Mouse (Mus musculus) kidney, postnatal 4 days (tissue): ENCODE measurements at regions not wholly inside any gene's neighbourhood (a gene's known extent, or its start where the extent isn't known, plus 50 kb on each side); places are given as distances from the start of the nearest gene placed in this dataset.

Experiments used
- DNase-seq, 2 experiments: peaks; one replicate each; pipeline ENCODE4 v3.0.0; 2021; ENCODE audit warnings: mixed read lengths in 2 of 2

DNA sequence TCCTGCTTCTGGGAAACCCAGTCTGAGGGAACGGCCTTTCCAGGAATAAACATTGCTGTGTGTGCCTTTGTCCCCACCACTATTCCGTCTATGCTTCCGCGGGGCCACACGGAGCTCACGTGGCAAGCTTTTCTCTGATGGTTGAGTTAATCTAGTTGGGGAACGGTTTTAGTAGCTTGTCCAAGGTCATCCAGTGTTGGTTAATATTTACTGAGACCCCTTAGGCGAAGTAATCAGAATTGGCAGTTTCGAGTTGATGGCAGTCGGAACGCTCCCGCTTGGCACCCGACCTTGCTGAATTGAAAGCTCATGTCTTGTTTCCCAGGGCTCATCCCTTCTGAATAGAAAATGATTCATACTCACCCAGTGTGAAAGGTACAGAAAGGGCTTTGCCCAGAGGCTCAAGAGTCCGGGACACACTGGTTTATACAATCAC is 71.6 kb upstream of the Usp24 start:
- DNase-seq, result peak; percentile 42 to 63

- DNase-seq, result no peak
These were observed 71.0 kb upstream of the Usp24 start for GRCm38 (mm10) chr4:106244826-106245510.

DNA sequence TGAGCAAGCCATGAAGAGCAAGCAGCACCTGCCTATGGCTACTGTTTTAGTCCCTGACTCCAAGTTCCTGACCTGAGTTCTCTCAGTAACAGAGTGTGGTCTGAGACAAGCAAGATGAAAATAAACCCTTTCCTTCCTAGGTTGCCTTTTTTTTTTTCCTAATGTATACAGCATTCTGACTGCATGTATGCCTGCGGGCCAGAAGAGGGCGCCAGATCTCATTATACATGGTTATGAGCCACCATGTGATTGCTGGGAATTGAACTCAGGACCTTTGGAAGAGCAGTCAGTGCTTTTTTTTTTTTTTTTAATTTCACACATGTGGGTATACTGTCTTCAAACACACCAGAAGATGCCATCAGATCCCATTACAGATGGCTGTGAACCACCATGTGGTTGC is 69.3 kb upstream of the Usp24 start:
- peak in 1 of 2 experiments; percentile 0 for DNase-seq

DNA sequence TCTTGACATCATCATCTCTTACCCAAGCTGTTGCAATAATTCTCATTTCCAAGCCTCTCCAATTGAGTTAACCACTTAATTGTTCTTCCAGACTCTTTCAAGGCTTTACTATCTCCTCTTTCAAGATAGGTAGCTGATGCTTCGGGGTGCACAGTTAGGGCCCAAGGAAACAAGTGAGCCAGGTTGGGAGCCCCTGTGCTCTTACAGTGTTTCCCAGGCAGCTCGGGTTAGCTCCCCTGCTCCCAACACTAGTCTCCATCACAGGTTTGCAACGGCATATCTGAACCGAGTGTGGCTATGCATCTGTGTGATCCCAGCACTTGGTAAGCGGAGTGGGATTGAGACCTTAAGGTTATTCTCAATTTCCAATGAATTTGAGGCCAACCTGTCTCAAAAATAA is 68.6 kb upstream of the Usp24 start:
- peak in 1 of 2 experiments; percentile 0 for DNase-seq

- peak in 1 of 2 experiments; percentile 1 for DNase-seq
These were observed 67.7 kb upstream of the Usp24 start for GRCm38 (mm10) chr4:106248272-106248671.

DNA sequence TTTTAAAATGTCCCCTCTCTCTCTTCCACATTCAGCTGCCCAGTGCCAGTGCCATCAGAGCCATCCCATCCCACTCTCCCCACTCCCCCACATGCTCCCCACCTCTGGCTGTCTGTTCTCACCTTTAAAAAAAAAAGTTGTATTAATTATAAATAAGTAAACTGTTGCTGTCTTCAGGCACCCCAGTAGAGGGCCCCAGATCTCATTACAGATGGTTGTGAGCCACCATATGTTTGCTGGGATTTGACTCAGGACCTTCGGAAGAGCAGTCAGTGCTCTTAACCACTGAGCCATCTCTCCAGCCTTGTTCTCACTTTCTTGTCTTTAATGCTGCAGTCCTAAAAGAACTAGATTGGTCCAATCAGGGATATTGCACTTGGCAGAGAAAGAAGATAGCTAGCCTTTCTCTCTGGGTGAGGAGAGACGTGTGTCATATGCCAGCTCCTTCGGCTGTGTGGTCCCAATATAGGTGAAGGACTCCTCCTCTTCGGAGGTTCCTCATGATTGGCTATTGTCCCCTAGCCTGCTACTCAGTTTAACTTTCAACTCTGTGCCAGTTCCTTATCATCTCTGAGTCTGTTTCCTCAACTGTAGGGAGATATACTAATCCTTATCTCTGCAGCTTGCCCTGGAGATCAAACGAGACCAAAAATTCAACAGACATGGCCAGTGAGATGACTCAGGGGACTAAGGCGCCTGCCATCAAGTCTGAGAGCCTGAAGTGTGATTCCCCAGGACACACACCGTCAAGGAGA is 66.8 kb upstream of the Usp24 start:
- DNase-seq, result peak in 1 of 2 experiments; percentile 10

GRCm38 (mm10) chr4:106250048-106250447 is 66.0 kb upstream of the Usp24 start:
- DNase-seq, result no peak

- DNase-seq, result peak in 1 of 2 experiments; percentile 0
These were observed 64.6 kb upstream of the Usp24 start for GRCm38 (mm10) chr4:106251430-106251829.

GRCm38 (mm10) chr4:106252946-106253345 is 63.1 kb upstream of the Usp24 start:
- DNase-seq, result peak in 1 of 2 experiments; percentile 0

DNA sequence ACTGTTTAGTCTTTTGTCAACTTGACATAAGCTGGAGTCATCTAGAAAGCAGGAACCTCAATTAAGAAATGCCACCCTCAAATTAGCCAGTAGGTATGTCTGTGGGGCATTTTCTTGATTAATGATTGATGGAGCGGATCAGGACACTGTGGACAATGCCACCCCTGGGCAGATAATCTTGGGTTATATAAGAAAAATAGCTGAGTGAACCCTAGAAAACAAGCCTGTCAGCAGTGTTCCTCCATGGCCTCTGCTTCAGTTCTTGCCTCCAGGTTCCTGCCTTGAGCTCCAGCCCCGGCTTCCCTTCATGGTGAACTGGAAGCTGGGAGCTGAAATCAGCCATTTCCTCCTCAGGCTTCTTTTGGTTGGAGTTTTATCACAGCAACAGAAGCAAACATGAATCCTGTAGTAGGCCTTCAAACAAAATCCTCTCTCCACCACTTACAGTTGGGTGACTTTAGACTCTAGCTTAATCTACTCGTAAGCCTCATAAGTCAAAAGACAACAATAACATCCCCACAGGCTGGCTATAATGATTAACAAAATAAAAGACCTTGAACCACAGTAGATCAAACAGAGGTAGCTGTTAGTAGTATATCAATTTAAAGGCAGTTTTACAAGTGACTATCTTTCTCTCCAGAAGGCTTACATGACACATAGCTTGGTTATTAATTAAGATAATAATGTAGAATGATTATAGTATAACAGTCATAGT is 61.1 kb upstream of the Usp24 start:
- DNase-seq, result peak in 1 of 2 experiments; percentile 8

GRCm38 (mm10) chr4:106255959-106256609 is 59.9 kb upstream of the Usp24 start:
- DNase-seq, result peak; percentile 37 to 57

- peak; percentile 62 to 71 for DNase-seq
These were observed 54.6 kb upstream of the Usp24 start for GRCm38 (mm10) chr4:106261404-106261803.

- no peak for DNase-seq
These were observed 54.0 kb upstream of the Usp24 start for GRCm38 (mm10) chr4:106261901-106262560.

GRCm38 (mm10) chr4:106262751-106263725 is 53.0 kb upstream of the Usp24 start:
- peak in 1 of 2 experiments; percentile 19 for DNase-seq
